Mouse (Mus musculus) megakaryocyte-erythroid progenitor cell, adult 5-6 weeks (primary cell): ENCODE results near the gene Dclre1a. TPM values are rescaled to one million over a fixed set of nuclear protein-coding genes. Genes with fewer than 3 reads are reported as not detected.
A peak's percentile ranks its signal among the peaks of the same experiment; 100 is the strongest.

Experiments
- ATAC-seq: replicated peaks from 2 replicates; pipeline ENCODE4 v1.8.0; 2016; ENCODE audit warnings: mild to moderate bottlenecking, inconsistent platforms; ENCODE audit not compliant: severe bottlenecking, poor library complexity, low FRiP score, low TSS enrichment
- total RNA-seq, 2 experiments: library from RNA; stranded (forward) in 1 of 2; stranded (reverse) in 1 of 2; fragments of 200-1000, 215-1000 nt in 1 of 2; fragments of >200 nt in 1 of 2; fragmentation: Nextera tagmentation in 1 of 2; gene quantifications; 2 replicates each; pipeline ENCODE4 v1.2.3; 2014 to 2017

Dclre1a gene
- total RNA-seq (2014; fragmentation: Nextera tagmentation) (27.8 and 52.0 TPM in 2 replicates), total RNA-seq (2017) (19.5 and 32.9 TPM in 2 replicates)

DNA sequence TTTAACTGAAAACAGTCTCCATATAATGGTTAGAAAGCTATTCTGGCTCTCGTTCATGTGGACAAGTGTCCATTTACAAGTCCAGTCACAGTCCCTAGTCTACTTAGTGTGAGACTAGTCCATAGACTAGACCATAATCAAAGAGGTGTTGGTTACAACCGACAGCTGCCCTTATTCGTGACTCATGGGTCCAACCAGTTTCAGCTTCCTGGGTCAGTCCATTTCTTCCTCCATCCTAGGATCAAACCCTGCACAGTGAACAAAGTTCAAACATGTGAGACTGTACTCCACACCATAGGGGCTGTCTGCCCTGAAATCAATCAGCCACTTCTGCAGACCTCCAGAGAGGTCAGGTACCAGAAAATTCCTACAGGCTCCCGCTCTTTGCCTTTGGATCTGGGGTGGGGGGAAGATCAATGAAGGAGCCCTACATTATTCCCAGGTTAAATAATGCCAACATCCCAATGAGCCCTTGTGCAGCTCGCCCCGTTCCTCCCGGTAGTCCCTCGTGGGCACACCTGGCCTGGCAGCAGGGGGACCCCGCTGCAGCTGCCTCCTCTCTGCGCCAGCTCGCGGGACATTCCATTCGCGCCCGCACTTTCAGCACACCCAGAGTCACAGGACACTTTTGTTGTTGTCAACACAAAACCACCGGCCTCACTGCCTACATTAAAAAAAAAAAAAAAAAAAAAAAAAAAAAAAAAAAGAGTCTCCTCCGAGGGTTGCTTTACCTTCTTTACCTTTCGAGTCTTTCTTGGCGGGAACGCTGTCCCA, at the start of gene Dclre1a:
Gene Dclre1a (minus strand): TSS at position 767 of the 774 bp plus-strand sequence.
- peak; percentile 45 for ATAC-seq

DNA sequence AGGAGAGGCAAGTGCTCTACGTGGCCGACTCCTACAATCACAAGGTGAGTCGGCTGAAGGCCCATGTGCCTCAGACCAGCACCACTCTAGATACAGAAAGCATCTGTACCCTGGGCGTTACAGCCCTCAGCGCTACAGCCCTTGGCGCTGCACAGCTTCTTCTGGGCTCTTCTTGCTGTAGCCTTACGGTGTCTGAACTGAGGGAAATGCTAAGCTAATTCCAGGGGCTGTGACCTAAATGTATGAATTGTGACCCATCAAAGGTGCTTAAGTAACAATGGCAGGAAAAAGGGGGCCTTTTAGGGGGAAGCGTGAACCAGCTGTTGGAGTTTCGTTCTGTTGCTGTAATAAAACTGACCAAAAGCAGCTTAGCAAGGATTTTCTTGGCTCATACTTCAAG, 44.5 kb upstream of the Dclre1a start:
- no peak for ATAC-seq

DNA sequence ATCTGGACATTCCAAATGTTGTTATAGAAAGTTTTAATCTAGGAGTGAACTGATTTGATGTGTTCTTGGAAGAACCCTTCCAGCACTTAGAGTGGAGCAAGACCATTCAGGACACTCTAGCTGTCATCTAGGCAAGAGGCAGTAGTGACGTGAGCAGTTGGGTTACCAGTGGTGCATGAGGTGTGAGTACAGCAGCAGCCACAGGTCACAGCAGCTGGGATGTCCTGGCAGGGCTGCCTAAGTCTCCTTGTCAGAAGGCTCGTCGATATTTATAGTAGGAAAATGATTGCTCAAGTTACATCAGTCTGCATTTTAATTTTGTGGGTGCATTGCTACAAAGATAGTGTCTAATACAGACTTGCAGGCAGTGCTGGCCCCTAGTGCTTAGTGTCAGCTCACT, 42.2 kb upstream of the Dclre1a start:
- ATAC-seq, result no peak

DNA sequence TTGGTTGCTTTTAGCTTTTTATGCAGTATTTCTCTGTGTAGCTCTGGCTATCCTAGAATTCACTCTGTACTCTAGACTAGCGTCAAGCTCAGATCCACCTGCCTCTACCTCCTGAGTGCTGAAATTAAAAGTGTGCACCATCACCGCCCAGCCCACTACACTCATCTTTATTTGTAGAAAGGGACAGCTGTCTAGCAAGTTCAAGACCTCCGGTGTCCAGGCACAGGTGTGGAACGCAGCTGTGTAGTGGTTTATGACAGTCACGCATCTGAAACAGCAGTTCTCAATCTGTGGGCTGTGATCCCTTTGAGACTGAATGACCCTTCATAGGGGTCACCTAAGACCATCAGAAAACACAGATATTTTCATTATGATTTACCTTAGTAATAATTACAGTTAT, 41.4 kb upstream of the Dclre1a start:
- ATAC-seq, result no peak

GRCm38 (mm10) chr19:56589008-56589407, 41.0 kb upstream of the Dclre1a start:
- no peak for ATAC-seq

DNA sequence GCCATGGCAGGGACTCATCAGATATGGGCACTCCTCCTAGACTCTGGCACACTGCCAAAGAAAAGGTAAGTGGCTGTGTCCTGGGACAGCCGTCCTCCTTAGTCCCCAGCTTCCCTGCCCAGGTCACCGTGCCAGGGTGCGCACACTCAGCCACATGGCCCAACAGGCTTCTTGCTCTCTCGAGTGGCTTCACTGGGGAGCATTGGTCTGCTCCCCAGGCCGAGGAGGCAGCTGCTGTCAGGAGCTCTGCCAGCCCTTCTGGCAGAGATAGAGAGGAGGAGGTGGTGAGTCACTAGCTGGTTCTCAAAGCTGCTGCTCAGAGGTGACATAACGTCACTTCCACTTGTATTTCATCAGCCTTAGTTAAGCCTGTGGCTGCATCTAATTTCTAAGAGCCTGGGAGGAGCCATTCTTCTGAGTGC, 40.2 kb upstream of the Dclre1a start:
- ATAC-seq, result peak; percentile 72

DNA sequence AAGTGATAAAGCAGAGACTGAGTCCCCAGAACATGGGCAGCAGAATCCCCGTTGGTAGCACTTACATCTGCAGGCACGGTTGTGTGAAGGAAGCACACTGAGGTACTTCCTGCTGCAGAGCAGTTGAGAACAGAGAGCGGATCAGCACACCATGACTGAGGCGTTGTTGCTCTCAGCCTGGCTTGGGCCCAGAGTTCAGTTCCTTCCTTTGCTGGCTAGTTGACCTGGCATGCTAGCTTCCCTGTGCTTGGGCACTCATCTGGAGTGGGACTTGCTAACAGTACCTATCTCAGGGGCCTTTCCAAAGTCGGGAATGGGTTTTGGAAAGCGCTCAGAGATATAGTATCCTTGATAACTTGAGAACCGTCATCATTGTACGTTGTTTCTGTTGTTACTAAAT, 38.3 kb upstream of the Dclre1a start:
- ATAC-seq, result no peak

GRCm38 (mm10) chr19:56584288-56584687, 36.3 kb upstream of the Dclre1a start:
- no peak for ATAC-seq

GRCm38 (mm10) chr19:56583785-56584184, 35.8 kb upstream of the Dclre1a start:
- no peak for ATAC-seq

GRCm38 (mm10) chr19:56581981-56582380, 34.0 kb upstream of the Dclre1a start:
- no peak for ATAC-seq

DNA sequence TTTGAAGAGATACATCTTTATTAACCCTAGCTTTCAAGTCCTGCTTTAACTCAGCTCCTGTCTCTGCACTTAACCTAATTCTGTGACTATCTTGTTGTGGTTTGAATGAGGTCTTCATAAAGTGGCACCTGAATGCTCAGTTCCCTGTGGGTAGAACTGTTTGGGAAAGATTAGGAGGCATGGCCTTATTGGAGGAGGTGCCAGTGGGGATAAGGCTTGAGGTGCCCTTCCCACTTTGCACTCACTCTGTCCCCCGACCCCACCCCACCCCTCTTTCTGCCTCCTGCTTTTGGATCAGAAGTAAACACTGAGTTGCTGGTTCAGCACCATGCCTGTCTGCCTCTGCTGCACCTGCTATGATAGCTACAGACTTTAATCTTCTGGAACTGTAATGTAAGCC, 29.8 kb upstream of the Dclre1a start:
- ATAC-seq, result peak; percentile 76

DNA sequence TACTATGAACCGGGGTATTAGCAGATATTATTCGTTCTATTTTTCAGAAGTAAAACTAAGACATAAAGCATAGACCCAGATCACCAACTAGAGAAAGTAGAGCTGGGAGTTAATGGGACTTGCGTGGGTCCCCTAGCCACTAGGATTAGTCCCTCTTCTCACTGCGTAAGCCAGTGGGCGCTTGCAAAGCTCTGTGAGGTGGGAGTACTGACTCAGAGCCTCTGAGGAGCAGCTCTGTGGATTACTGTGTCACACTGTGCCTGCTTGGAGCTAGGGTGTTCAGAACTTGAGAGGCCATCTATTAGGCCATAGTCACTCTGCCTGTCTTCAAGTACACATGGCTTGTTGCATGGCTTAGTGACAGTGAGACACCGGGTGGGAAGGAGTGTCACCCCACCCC, 25.2 kb upstream of the Dclre1a start:
- no peak for ATAC-seq

DNA sequence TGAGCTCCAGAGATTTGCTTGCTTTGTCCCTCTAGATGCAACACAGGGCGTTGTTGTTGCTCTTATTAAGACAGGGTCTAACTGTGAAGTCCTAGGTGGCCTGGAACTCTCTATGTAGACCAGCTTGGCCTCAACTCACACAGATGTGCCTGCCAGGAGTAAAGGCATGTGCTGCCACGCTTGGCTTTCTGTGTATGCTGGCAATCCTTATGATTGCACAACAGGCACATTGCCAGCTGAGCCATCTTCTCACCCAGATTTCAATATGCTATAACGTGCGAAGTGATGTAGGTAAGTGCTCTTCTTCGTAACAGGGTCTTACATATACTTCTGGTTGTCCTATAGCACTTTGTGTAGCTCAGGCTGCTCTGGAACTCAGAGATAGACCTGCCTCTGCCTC, 23.9 kb upstream of the Dclre1a start:
- no peak for ATAC-seq

GRCm38 (mm10) chr19:56571234-56571633, 23.2 kb upstream of the Dclre1a start:
- 0 out of 2 replicates have a peak, but pooled peaks have one; percentile 33 for ATAC-seq

DNA sequence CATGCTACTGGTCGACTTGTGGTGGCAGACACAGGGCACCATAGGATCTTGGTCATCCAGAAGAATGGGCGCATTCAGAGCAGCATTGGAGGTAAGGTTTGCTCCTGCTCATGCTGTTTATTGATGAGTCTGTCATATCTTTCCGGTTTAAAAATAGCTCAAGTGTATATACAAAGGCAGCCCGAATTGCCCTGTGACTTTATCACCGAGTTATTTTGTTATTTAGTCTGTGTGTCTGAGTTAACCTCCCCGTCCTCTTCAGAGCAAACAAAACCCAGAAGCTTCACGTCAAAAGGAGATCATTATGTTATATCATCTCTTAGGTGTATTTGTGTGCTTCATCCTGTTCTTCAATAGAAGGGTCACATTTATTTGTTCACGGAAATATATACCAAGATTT, 22.8 kb upstream of the Dclre1a start:
- no peak for ATAC-seq

DNA sequence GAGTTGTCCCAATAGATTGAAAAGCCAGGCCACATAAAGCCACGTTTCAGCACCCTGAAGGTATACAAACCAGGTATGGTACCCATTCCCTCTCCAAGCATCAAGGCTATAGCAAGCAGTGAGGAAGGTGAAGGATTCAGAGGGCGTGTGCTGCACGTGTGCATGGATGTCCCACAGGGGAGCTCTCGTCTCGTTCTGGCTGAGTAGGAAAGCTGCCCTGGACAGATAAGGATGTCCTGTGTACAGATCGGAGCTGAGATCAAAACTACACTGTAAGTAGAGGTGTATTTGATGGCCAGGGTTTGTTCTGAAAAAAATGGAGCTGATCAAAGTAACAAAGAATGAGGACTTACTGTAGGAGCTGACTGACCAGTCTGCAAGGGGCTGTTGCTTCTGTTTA, 18.9 kb upstream of the Dclre1a start:
- peak; percentile 66 for ATAC-seq

- no peak for ATAC-seq
Measured at GRCm38 (mm10) chr19:56566041-56566440, 18.0 kb upstream of the Dclre1a start.

- peak; percentile 31; the same call in 1 of the 2 replicates for ATAC-seq
Measured at GRCm38 (mm10) chr19:56565358-56565757, 17.3 kb upstream of the Dclre1a start.

DNA sequence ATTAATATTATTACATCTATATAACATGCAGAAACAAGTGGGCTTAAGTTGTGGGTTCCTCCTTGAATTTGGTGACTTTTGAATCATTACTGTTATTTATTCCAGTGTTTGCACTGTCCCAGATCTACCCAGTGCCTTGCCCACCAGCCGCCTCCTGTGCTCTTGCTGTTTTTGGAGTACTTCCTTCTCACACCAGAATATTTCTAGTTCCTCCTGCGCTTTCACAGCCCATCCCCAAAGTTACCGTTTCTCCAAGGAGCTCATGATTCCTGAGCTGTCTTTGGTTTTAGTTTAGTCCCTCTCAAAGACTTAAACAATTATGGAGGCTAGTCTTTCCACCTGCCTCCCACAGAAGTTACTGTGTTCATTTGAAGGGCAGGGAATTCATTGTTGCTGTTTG, 15.4 kb upstream of the Dclre1a start:
- ATAC-seq, result no peak

DNA sequence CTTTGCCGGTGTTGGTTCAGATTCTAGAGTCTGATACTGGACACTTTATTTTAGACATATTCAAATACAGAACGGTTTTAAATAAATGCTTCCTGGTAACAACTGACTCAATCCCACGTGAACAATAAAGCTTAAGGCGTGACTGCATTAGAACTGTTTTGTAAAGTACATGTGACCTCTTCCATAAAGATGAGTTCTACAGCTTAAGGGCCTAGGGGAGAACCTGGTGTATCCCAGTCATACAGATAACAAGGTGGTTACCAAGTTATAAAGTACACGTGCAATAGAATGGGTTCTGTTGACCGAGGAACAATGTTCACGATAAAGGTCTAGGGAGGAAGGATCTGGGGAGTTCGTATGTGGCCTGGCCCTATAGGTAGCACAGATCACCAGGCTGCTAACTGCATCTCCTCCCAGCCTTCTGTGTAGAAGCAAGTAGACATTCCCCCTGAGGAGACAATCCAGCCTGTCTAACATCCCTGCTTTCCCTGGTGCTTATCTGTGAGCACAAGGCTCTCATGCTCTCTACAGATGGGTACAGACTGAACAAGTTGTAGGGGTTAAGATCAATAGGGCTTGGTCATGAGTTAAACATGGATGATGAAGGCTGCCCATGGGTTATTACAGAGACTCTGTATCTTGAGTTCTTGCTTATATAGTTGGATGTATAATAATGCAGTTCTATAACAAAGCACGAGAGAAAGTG, 14.6 kb upstream of the Dclre1a start:
- peak; percentile 38; the same call in 1 of the 2 replicates for ATAC-seq

DNA sequence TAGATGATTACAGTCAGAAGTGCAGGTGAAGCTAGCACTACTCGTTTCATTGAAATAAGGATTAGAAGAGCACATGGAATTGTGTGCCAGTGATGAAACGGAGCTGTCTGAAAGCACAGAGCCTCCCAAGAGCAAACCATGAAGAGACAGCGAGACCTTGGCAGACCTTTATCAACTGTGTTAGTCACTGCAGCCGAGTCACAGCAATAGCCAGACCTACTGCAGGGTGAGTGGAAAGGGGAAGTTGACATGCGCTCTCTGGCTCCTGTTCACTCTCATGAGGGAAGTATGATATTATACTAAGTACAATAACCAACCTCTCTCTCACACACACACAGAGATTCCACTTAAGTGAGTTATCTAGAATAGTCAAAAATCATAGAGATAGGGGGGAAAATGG, 8.0 kb upstream of the Dclre1a start:
- ATAC-seq, result peak; percentile 80
